ENCODE assay signal across 13 mouse cellular contexts in the genomic region with DNA sequence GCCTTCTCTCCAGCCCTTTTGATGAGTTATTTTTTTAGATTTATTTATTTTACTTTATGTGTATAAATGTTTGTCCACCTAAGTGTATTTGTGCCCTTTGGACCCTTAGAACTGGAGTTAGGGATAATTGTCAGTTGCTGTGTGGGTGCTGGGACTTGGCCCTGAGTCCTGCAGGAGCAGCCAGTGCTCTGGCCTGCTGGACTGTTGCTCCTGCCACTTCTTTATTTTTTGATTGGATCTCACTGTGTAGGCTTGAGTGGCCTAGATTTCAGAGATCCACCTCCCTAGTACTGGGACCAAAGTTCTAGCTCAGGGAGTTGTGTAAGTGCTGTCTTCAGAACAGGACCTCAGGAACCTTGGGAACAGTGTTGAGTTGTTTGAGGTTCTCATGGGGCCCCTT.
"Had no signal": no experiment of that assay in that cellular context is flagged by ENCODE, and none has a peak within 500 bp of the region (broad histone marks: within the 10 kb centered on the region; RNA-seq: fewer than 3 reads in every experiment).

No protein-coding gene starts in this region.

- H3K27me3 ChIP-seq: intestine, embryonic 15.5 days; limb, embryonic 15.5 days; neural tube, embryonic 12.5 days had no signal

- H3K4me1 ChIP-seq: intestine, embryonic 15.5 days had no signal

- H3K9ac ChIP-seq: intestine, embryonic 15.5 days; limb, embryonic 15.5 days; liver, embryonic 14.5 days; lung, embryonic 14.5 days; neural tube, embryonic 12.5 days had no signal

- ATAC-seq: intestine, embryonic 15.5 days had no signal

- H3K4me2 ChIP-seq: intestine, embryonic 15.5 days; limb, embryonic 15.5 days; lung, embryonic 14.5 days; neural tube, embryonic 12.5 days had no signal

- H3K36me3 ChIP-seq: intestine, embryonic 15.5 days had no signal

- H3K4me3 ChIP-seq: intestine, embryonic 15.5 days; limb, embryonic 15.5 days; midbrain, embryonic 10.5 days; neural tube, embryonic 12.5 days had no signal

- DNase-seq: layer of hippocampus, adult 9-11 months; layer of hippocampus, postnatal 36 days; lung, embryonic 14.5 days; lung, postnatal 10 days; lung, postnatal 4 days; midbrain, embryonic 14.5 days; thymus, postnatal 4 days had no signal

- H3K27ac ChIP-seq: intestine, embryonic 15.5 days; limb, embryonic 15.5 days; liver, embryonic 14.5 days; midbrain, embryonic 10.5 days; neural tube, embryonic 12.5 days; stomach, postnatal 0 days had no signal

- H3K9me3 ChIP-seq: intestine, embryonic 15.5 days; limb, embryonic 15.5 days; midbrain, embryonic 10.5 days; neural tube, embryonic 12.5 days had no signal
